Mouse (Mus musculus) lung, embryonic 15.5 days (tissue): ENCODE measurements at regions not wholly inside any gene's neighbourhood (a gene's known extent, or its start where the extent isn't known, plus 50 kb on each side); places are given as distances from the start of the nearest gene placed in this dataset.

Experiments used
- ATAC-seq: fragments of 200-750 bp; cut with Nextera tagmentation; 2 replicates; pipeline ENCODE4 v1.8.0; 2017; ENCODE audit warnings: moderate number of reproducible peaks, borderline replicate concordance; ENCODE audit not compliant: low FRiP score, low TSS enrichment; ENCODE audit errors: extremely low read depth
- H3K27ac ChIP-seq: fragments of 300-500 bp; sonication (generic); 2 replicates; pipeline ENCODE4 v1.5.1; 2015; ENCODE audit warnings: moderate library complexity, mild to moderate bottlenecking, inconsistent platforms
- H3K27me3 ChIP-seq: fragments of 300-500 bp; sonication (generic); 2 replicates; pipeline ENCODE4 v1.6.1; 2015; ENCODE audit warnings: inconsistent platforms
- H3K36me3 ChIP-seq: fragments of 300-500 bp; sonication (generic); 2 replicates; pipeline ENCODE4 v1.6.1; 2015; ENCODE audit warnings: inconsistent platforms
- H3K4me1 ChIP-seq: fragments of 300-500 bp; sonication (generic); 2 replicates; pipeline ENCODE4 v1.6.1; 2015; ENCODE audit warnings: inconsistent platforms
- H3K4me2 ChIP-seq: fragments of 300-500 bp; sonication (generic); 2 replicates; pipeline ENCODE4 v1.6.1; 2015; ENCODE audit warnings: inconsistent platforms, mild to moderate bottlenecking, moderate library complexity
- H3K4me3 ChIP-seq: fragments of 300-500 bp; sonication (generic); 2 replicates; pipeline ENCODE4 v1.5.1; 2015; ENCODE audit warnings: mild to moderate bottlenecking, inconsistent platforms
- H3K9ac ChIP-seq: fragments of 300-500 bp; sonication (generic); 2 replicates; pipeline ENCODE4 v1.6.1; 2015; ENCODE audit warnings: inconsistent platforms
- H3K9me3 ChIP-seq: fragments of 300-500 bp; sonication (generic); 2 replicates; pipeline ENCODE4 v1.6.1; 2016; ENCODE audit warnings: inconsistent platforms
- WGBS: fragments of 180-500 bp; shearing (Covaris S2); methylation state at CpG from one replicate; pipeline ENCODE4 v1.1.7; 2015; 5-methylcytosine and 5-hydroxymethylcytosine counted together

GRCm38 (mm10) chr7:125310971-125311370 lies 133.5 kb upstream of the Kdm8 start:
- H3K9ac ChIP-seq, result no peak overlapping the region
- H3K27me3 ChIP-seq, result no peaks in the 10 kb centered on the region
- H3K36me3 ChIP-seq, result no peaks in the 10 kb centered on the region
- H3K4me3 ChIP-seq, result no peak overlapping the region
- no peak overlapping the region for H3K4me2 ChIP-seq
- no peak overlapping the region for H3K27ac ChIP-seq
- WGBS, result 73% methylated on average over 4 of the region's 4 CpGs
- no peak for ATAC-seq
- H3K4me1 ChIP-seq, result no peaks in the 10 kb centered on the region
- no peaks in the 10 kb centered on the region for H3K9me3 ChIP-seq

GRCm38 (mm10) chr7:125313604-125314003 lies 130.9 kb upstream of the Kdm8 start:
- Histone ChIP-seq H3K4me1 (no peaks in the 10 kb centered on the region), H3K9me3 (no peaks in the 10 kb centered on the region), H3K27ac (no peak overlapping the region), H3K9ac (no peak overlapping the region), H3K4me3 (no peak overlapping the region), H3K27me3 (no peaks in the 10 kb centered on the region), H3K36me3 (no peaks in the 10 kb centered on the region), H3K4me2 (no peak overlapping the region)
- no peak for ATAC-seq
- 76% methylated on average over 3 of the region's 3 CpGs for WGBS

GRCm38 (mm10) chr7:125334769-125335168 lies 109.7 kb upstream of the Kdm8 start:
- Histone ChIP-seq H3K27me3 (no peaks in the 10 kb centered on the region), H3K27ac (no peak overlapping the region), H3K4me3 (no peak overlapping the region), H3K4me2 (no peak overlapping the region), H3K9me3 (no peaks in the 10 kb centered on the region), H3K9ac (no peak overlapping the region), H3K4me1 (peaks cover 30% of the 10 kb centered on the region), H3K36me3 (no peaks in the 10 kb centered on the region)
- ATAC-seq, result no peak
- WGBS, result 45% methylated on average over 2 of the region's 2 CpGs

GRCm38 (mm10) chr7:125335586-125336165 lies 108.8 kb upstream of the Kdm8 start:
- Histone ChIP-seq H3K27me3 (no peaks in the 10 kb centered on the region), H3K9ac (no peak overlapping the region), H3K4me2 (no peak overlapping the region), H3K27ac (no peak overlapping the region), H3K4me1 (peaks cover 30% of the 10 kb centered on the region), H3K4me3 (no peak overlapping the region), H3K9me3 (no peaks in the 10 kb centered on the region), H3K36me3 (no peaks in the 10 kb centered on the region)
- WGBS, result 43% methylated on average over 3 of the region's 3 CpGs
- ATAC-seq, result no peak

GRCm38 (mm10) chr7:125336826-125337225 lies 107.7 kb upstream of the Kdm8 start:
- no peak overlapping the region for H3K9ac ChIP-seq
- no peak overlapping the region for H3K4me2 ChIP-seq
- no peak overlapping the region for H3K4me3 ChIP-seq
- H3K27ac ChIP-seq, result no peak overlapping the region
- 38% methylated on average over 3 of the region's 3 CpGs for WGBS
- peaks cover 30% of the 10 kb centered on the region for H3K4me1 ChIP-seq
- H3K9me3 ChIP-seq, result no peaks in the 10 kb centered on the region
- no peaks in the 10 kb centered on the region for H3K36me3 ChIP-seq
- ATAC-seq, result peak; percentile 36; the same call in 1 of the 2 replicates
- H3K27me3 ChIP-seq, result no peaks in the 10 kb centered on the region

GRCm38 (mm10) chr7:125338177-125338751 lies 106.2 kb upstream of the Kdm8 start:
- Histone ChIP-seq H3K9me3 (no peaks in the 10 kb centered on the region), H3K4me2 (no peak overlapping the region), H3K27ac (no peak overlapping the region), H3K9ac (no peak overlapping the region), H3K36me3 (no peaks in the 10 kb centered on the region), H3K4me1 (peaks cover 30% of the 10 kb centered on the region), H3K4me3 (no peak overlapping the region), H3K27me3 (no peaks in the 10 kb centered on the region)
- WGBS, result 53% methylated on average over 6 of the region's 6 CpGs
- ATAC-seq, result no peak

GRCm38 (mm10) chr7:125340326-125340905 lies 104.1 kb upstream of the Kdm8 start:
- Histone ChIP-seq H3K27ac (no peak overlapping the region), H3K4me2 (no peak overlapping the region), H3K27me3 (no peaks in the 10 kb centered on the region), H3K9ac (no peak overlapping the region), H3K4me1 (peaks cover 23% of the 10 kb centered on the region), H3K9me3 (no peaks in the 10 kb centered on the region), H3K36me3 (no peaks in the 10 kb centered on the region), H3K4me3 (no peak overlapping the region)
- no peak for ATAC-seq
- 51% methylated on average over 14 of the region's 14 CpGs for WGBS

- Histone ChIP-seq H3K9me3 (no peaks in the 10 kb centered on the region), H3K9ac (no peak overlapping the region), H3K4me2 (no peak overlapping the region), H3K27ac (no peak overlapping the region), H3K36me3 (no peaks in the 10 kb centered on the region), H3K4me3 (no peak overlapping the region), H3K27me3 (no peaks in the 10 kb centered on the region), H3K4me1 (no peaks in the 10 kb centered on the region)
- 54% methylated on average over 3 of the region's 3 CpGs for WGBS
- no peak for ATAC-seq
These were observed 94.9 kb upstream of the Kdm8 start for GRCm38 (mm10) chr7:125349606-125350005.

- Histone ChIP-seq H3K36me3 (no peaks in the 10 kb centered on the region), H3K4me1 (0 out of 2 replicates have a peak, but pooled peaks cover 3% of the 10 kb centered on the region), H3K9ac (no peak overlapping the region), H3K4me2 (no peak overlapping the region), H3K27me3 (no peaks in the 10 kb centered on the region), H3K27ac (no peak overlapping the region), H3K9me3 (no peaks in the 10 kb centered on the region), H3K4me3 (no peak overlapping the region)
- no peak for ATAC-seq
- 80% methylated on average over 1 of the region's 1 CpGs for WGBS
These were observed 90.3 kb upstream of the Kdm8 start for GRCm38 (mm10) chr7:125354211-125354610.

GRCm38 (mm10) chr7:125354956-125355355 lies 89.5 kb upstream of the Kdm8 start:
- Histone ChIP-seq H3K4me3 (no peak overlapping the region), H3K27me3 (no peaks in the 10 kb centered on the region), H3K27ac (no peak overlapping the region), H3K4me1 (0 out of 2 replicates have a peak, but pooled peaks cover 3% of the 10 kb centered on the region), H3K4me2 (no peak overlapping the region), H3K9ac (no peak overlapping the region), H3K36me3 (no peaks in the 10 kb centered on the region), H3K9me3 (no peaks in the 10 kb centered on the region)
- 45% methylated on average over 10 of the region's 10 CpGs for WGBS
- no peak for ATAC-seq

- H3K9ac ChIP-seq, result no peak overlapping the region
- H3K9me3 ChIP-seq, result no peaks in the 10 kb centered on the region
- no peaks in the 10 kb centered on the region for H3K27me3 ChIP-seq
- H3K4me3 ChIP-seq, result no peak overlapping the region
- H3K27ac ChIP-seq, result no peak overlapping the region
- no peak for ATAC-seq
- H3K4me2 ChIP-seq, result no peak overlapping the region
- 0 out of 2 replicates have a peak, but pooled peaks cover 3% of the 10 kb centered on the region for H3K4me1 ChIP-seq
- H3K36me3 ChIP-seq, result no peaks in the 10 kb centered on the region
- WGBS, result 83% methylated on average over 4 of the region's 4 CpGs
These were observed 86.5 kb upstream of the Kdm8 start for GRCm38 (mm10) chr7:125358016-125358415.

- WGBS, result 53% methylated on average over 2 of the region's 2 CpGs
- H3K4me2 ChIP-seq, result no peak overlapping the region
These were observed 61.5 kb upstream of the Kdm8 start for GRCm38 (mm10) chr7:125383021-125383420.

More at GRCm38 (mm10) chr7:125383021-125383420, 61.5 kb upstream of the Kdm8 start:
- Histone ChIP-seq H3K36me3 (no peaks in the 10 kb centered on the region), H3K9me3 (no peaks in the 10 kb centered on the region), H3K4me3 (no peak overlapping the region), H3K9ac (no peak overlapping the region), H3K27ac (no peak overlapping the region), H3K27me3 (no peaks in the 10 kb centered on the region), H3K4me1 (no peaks in the 10 kb centered on the region)
- ATAC-seq, result no peak
